Mouse (Mus musculus): ENCODE data around the gene Stx6.

- TF ChIP-seq CTCF (IDR thresholded peaks at IDR 0.05; ENCODE audit: extremely low read depth, insufficient read length, insufficient replicate concordance, low read depth, low read length) (no peak), POLR2A (IDR thresholded peaks at IDR 0.05; ENCODE audit: low read depth, low read length) (no peak)
These were observed 94.2 kb downstream of the Stx6 start for GRCm38 (mm10) chr1:155252631-155253121.
